Mouse (Mus musculus) lung, postnatal 10 days (tissue): ENCODE results near the gene Kcnk5.

Experiments used
- DNase-seq: peaks from one replicate; pipeline ENCODE4 v3.0.0; 2021

Gene Kcnk5

DNA sequence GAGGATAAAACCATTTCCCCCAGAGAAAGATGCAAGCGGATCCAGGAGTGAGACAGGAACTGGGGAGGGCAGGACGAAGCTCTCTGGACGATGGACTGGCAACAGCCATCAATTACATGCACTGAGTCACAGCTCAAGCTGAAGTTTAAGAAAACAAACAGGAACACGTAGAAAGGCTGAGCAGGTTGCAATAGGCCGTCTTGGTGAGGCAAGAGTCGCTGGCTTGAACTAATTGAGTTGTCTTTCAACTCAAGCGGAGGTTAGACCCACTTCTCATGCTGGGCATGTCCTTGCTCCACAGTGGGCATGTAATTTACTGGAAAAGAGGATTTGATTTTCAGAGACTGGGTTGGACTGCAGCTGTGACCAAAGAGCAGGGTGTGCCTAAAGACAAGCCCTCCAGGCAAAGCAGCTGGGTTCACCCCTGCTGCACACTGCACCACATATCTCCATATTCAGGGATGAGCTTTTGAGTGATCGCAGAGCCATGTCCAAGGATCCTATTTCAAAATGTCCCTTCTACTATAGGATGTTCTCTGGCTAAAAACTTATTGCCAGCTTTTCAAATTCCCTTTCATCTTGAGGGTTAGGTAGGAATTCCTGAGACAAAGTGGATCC, 19.6 kb upstream of the Kcnk5 start:
- DNase-seq: no peak

DNA sequence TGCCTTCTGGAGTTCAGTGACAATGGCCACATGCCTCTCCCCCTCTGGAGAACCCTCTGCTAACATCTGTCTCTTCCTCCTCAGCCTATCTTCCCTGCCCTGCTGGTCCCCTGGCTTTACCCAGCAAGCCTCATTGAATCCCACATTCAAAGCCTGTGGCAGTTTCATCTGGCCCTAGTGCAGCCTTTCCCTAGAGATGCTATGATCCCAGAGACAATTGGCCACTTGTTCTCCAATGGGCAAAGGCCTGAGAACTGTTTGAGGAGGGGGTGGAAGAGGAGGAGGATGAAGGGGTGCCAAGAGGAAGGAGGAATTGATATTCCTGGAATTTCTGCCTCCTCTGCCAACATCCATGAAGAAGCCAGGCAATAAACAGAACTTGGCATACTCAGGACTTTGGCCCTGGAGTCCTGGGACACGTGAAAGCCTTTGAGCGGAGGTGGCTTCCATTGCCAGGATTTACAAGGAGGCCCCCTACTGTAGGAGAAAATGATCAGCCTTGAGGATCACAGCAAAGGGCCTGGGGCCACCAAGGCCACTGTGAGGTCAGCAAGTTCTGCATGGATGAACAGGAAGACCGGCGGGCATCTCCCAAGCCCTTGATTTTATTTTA, 11.6 kb upstream of the Kcnk5 start:
- DNase-seq: no peak

DNA sequence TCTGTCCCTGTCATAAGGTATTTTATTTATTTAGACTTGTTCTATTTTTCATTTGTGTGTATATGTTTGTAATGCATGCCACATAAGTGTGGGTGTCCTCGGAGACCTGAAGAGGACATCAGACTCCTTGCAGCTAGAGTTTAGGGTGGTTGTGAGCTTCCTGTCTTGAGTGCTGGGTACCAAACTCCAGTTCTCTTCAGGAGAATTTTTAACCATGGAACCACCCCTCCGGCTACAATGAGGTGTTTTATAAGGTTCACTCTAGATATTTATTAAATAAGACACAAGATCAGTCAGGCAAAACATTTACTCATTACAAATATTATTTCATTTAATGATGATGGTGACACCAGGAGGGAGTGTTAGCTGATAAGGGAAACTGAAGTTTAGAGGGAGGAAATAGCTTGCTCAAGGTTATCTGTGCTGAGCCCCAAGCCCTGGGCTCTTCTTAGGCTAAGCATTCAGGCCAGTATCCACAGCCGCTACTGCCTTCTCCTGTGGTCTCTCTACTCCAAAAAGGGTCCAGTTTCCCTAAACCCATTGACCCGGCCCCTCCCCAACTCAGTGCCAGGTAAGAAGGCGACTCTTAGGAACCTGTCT, 9.6 kb upstream of the Kcnk5 start:
- no peak for DNase-seq

DNA sequence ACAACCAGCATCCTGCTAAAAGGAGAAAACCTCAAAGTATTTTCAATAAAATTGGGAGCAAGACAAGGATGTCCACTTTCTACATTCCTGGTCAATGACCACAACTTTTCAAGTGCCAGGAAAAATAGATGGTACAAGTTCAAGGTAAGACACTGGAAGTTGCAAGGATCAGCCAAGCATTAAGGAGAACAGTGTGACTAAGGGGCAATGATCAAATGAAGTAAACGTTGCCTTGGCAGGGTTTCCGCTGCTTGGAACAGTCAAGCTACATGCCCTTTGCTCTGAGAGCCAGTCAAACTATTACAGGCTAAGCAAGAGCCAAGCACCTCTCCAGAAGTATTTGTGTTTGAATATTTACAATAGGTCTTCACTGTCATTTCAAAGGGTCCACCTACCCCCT, 8.1 kb upstream of the Kcnk5 start:
- no peak for DNase-seq

DNA sequence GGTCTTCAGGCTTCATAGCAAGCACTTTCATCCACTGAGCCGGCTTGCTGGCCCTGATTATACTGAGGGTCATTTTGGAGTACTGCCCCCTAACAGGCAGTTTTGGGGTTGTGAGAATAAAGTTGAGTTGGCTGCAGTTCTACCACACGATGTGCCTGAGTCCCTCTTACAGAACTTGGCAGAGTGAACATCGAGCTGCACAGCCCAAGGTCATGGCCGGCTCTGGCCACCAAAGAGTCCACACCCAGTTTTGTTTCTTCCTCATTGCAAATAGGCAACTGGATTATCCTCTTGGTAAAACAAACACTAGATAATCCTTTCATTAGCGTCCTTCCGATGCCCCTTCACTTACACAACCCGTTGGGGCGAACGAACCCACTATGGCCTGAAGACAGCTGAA, 3.8 kb upstream of the Kcnk5 start:
- DNase-seq: no peak

DNA sequence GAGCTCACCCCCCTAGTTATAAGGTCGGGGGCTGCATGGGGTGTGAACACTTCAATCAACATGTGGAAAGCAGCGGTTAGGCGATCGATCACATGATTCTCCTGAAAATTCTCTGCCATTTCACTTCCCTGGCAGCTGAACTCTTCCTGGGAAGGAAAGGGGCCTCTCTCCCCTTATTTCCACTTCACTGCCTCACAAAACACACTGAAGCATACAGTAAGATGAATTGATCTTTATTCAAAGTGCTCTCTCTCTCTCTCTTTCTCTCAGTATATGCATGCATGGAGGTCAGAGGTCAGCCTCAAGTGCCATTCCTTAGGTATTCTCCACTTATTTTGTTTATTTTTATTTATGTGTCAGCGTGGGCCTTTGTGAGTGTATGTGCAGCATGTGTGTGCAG, 2.1 kb upstream of the Kcnk5 start:
- no peak for DNase-seq

DNA sequence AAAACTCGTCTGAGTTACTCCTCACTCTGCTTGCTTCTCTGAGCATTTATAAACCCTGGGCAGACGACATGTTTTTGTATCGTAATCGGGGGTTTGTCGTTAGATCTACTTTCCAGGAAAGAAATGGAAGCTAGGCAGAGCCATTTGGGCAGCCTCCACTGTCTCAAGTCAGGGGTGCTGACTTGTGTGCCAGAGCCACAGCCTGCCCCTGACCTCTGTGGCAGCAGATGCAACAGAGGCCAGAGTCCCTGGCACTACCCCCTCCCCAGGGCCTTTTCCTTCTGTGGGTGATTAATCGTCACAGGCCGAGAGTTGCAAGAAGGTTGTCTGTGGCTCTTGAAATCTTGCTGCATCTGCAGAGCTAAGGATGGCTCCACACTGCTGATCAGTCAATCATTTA, 987 bp upstream of the Kcnk5 start:
- no peak for DNase-seq

DNA sequence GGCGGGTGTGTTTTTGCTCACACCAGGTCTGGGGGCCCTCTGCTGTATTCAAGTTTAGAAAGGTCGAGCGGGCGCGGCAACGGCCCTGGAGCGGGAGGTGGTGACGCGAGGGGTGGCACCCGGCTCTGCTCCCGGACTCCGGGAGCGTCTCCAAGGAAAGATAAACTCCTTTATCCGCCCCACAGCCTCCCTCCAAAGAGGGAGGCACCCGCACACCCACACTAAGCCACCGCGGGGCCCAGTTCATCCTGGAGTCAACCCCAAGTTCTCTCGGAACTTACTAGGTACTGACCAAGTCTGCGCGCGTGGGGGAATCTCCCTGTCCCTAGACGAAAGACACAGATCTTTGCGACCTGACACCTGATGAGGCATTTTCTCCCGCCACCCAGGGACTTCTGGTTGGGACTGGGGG, 852 bp downstream of the Kcnk5 start:
- peak; percentile 65 for DNase-seq

DNA sequence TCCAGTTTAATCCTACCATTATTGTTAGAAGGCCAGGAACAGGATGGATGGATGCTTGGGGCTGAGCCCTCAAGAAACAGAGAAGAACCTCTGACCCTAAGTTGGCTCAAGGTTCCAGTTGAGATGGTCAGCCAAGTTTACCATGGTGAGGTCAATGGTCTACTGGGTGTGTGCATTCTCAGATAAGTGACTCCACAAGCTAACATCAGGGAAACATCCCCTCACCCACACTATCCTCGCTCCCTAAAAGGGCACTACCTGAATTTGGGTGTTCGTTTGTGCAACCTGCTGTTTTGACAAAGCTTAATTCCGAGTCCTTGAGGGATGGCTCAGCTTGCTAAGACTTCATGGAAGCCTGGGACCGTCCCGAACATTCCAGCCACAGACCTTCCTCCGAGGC, 1.3 kb downstream of the Kcnk5 start:
- DNase-seq: no peak

DNA sequence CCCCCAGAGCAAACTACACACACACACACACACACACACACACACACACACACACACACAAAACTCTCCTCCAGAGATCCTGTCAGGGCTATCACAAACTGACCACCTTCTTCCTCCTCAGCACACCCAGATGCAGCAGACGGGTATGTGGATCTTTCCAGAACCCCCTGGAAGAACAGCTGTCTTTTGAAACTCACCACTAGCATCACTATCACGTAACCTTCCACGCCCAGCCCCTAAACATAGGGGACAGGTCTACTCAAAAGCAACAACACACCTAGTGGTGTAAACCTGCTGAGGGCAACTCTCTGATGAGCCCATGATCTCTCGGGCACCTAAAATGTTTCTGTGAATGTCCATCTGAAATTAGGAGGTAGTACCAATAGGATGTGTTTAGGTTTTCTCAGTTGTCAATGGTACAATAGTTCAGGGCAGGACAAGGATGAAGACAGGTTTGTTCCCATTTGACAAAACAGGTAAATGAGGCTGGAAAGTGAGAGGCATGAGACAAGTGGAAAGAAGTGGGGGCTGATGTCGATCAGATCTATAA, 1.8 kb downstream of the Kcnk5 start:
- no peak for DNase-seq

DNA sequence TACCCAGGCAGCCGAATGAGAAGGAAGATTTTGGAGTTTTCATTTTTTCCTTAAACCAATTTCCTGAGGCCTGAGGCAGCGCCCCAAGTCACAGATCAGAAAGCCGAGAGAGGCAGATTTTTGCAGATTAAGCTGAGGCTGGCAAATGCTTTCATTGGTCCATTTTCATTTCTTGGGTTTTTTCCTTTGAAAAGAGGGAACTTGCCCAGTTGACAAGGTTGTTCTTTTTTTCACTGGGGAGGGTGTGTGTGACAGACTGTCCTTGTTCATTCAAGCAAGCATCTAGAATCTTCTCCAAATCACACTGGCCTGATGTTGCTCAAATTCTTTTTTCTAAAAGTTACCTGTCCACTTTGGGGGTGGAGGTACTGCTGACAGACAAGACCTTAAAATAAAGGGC, 2.5 kb downstream of the Kcnk5 start:
- no peak for DNase-seq

DNA sequence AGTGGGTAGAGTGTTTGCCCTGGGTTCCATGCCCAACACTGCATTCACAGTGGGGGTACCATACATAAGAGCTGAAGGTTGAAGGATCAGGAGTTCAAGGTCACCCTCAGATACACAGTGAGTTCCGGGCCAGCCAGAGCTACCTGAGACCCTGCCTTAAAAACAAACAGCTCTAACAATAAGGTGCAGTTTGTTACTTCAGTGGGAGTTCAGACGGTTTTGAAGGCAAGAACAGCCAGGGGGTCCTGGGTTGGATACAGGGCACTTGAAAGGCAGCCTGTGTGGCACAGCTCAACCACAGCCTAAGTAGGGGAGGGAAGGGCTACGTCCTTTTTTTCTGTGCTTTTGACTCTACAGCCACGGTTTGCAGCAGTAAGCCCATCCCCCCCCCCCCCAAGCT, 3.0 kb downstream of the Kcnk5 start:
- DNase-seq: no peak

DNA sequence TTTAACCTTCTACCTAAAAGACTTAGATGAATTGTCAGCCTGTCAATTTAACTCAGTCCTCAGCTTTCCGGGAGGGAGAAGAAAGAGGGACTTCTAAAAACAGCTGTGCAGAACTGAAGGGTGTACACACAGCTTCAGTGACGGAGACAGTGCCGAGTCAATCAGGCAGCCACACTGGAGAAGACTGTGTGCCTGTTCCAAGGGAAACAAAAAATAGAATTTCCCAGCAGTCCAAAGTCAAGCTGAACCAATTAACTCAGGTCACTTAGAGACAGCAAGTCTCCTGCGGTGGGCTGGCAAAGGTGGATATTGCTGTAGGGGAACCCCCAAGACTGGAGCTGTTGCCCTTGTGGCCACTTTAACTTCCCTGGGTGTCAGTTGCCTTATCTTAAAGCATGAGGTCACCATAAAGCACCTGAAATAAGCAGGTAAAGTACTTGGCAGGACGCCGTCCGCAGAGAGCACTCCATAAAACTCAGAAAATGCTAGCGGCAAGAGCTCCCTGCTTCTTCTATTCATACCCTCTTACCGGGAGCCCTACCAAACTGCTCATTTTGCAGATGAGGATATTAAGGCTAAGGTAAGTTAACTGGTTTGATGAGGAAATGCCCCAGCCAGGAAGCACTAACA, 4.0 kb downstream of the Kcnk5 start:
- DNase-seq: peak; percentile 48

DNA sequence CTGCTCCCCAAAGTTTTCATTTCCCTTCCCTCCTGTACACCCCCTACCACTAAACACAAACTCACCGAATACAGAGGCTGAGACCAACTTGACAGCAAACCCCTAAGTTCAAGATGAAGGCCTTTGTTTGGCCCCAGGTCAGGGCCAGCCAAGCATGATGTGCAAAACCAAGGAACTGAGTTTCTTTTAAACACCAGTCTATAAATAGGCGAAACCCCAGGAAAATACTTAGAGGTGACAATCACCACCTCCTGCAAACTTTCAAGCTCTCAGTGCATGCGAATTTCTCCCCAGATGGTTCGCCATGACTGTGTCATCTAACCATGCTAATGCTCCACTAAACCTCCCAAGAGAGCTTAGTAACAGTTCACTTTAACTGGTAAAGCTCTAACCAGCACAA, 5.9 kb downstream of the Kcnk5 start:
- DNase-seq: no peak

DNA sequence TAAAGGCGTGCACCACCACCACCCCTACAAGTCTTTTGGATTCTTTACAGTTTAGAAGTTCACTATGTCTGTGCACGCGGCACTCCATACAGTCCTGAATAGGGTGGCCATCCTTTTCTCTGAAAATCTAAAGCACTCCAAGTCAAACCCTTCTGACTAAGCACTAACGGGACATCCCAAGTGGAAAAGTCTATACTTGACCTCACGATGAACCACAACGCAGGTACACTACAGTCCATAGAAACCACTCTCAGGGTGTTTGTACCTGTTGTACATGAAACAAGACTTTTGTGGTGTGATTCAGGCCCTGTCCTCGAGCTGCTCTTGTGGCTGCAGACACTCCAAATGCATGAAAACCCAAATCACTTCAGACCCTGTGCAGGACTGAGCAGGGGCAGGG, 6.5 kb downstream of the Kcnk5 start:
- DNase-seq: no peak

DNA sequence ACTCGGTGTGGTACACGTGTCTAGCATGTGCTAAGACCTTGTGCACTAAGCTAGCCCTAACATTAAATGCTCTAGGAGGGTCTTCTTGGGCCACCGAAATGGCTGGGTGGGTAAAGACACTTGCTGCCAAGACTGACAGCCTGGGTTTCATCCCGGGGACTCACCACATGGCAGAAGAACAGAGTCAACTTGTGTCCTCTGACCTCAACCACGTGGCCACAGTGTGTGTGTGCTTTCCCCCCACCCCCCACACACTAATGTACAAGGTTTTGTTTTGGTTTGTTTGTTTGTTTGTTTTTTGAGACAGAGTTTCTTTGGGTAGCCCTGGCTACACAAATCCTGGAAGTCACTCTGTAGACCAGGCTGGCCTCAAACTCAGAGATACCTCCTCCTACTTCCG, 6.9 kb downstream of the Kcnk5 start:
- DNase-seq: no peak

DNA sequence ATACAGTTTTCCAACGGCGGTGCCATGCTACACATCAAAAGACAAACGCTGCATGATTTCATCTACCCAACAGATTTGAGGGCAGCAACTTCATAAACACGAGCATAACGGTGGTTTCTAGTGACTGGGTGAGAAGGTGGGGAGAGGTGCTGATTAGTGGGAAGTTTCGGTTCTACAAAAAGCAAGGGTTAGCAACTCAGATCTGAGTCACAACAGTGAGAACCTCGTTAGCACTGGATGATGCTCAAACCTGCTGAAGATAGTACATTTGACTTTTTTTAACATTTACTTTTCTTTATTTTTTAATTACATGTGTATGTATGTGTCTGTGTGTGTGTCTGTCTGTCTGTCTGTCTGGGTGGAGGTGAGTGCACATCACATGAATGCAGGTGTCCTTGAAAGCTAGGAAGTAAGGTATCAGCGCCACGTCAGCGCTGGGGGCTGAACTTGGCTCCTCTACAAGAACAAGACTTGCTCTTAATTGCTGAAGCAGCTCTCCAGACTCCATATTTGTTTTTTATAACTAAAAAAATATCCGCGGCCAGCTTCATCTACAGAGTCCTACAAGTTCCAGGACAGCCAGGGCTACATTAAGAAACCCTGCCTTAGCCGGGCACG, 7.6 kb downstream of the Kcnk5 start:
- no peak for DNase-seq

DNA sequence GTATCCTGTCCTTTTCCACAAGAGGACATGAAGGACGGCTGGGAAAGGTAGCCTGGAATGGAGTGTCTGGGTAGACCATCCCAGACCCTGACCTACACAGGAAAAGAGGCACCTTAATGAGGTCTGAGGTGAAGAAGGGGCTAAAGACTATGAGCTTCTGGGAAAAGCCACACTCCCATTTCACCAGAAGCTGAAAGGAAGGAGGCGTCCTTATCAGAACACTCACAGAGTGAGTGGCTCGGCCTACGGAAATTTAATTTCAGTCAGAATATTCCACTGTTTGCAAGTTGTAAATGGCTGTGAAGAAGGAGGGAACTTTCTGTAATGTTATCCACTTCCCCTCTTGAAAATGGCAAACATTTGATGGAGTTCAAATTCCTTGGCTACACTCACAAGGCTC, 8.7 kb downstream of the Kcnk5 start:
- no peak for DNase-seq

DNA sequence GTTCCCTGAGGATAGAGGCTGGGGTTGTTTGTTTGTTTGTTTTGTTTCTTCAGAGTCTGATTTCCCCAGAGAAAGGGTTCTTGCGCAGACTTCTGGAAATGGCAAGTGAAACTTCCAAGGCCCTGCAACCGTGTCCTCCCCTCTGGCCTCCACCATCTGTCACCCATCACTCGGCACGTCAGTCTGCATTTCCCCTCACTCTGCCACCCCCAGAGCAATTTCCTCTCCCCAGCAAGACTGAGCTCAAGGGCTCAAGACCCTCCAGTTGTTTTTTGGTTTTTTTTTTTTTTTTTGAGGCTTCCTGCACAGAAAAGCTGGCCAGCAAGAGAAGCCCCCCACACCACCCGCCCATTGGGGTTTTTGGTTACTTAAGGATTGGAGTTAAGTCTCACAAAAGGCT, 9.1 kb downstream of the Kcnk5 start:
- peak; percentile 64 for DNase-seq

DNA sequence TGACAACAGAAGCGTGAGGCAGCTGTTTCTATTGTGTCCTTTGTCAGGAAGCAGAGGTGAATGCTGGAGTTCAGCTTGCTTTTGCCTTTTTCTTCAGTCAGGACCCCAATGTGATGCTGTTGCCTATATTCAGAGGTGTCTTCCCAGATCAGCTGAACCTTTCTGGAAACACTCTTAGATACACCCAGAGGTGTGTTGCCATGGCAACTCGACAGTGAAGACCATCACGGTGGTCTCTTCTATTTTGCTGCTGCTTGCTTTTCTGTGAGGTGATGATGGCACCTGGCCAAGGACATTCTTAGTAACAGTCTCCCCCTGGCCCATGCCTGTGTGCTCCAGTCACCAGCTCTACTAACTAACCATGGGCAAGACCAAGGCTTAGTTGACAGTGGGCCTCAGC, 9.8 kb downstream of the Kcnk5 start:
- DNase-seq: no peak

DNA sequence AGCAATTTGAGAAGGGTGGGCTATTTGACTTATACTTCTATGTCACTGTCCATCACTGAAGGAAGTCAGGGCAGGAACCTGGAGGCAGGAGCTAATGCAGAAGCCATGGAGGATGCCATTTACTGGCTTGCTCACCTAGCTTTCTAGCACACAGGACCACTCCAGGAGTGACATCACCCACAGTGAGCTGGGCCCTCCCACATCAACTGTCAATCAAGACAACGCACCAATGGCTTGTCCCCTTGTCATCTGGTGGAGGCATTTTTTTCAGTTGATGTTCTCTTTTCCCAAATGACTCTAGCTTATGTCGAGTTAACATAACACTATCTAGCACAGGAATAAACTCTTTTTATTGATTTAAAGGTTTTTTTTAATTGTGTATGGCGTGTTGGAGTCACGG, 12.4 kb downstream of the Kcnk5 start:
- DNase-seq: no peak

DNA sequence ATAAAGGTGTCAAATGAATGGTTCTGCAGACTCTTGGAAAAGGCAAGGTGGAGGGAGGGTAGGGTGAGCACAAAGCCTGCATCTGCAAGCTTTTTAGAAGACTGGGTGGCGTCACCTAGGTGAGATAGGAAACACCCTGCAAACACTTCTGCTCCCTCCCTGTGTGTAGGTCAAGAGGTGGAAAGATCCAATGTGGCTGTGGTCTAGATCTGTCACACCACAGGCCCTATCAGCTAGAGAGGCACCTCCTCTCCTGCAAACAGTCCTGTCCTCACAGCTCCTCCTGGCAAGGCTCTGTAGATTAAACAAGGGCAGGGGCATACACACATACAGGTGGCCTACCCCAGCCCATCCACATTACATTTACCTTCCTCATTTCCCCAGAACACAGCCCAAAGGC, 13.1 kb downstream of the Kcnk5 start:
- DNase-seq: no peak

DNA sequence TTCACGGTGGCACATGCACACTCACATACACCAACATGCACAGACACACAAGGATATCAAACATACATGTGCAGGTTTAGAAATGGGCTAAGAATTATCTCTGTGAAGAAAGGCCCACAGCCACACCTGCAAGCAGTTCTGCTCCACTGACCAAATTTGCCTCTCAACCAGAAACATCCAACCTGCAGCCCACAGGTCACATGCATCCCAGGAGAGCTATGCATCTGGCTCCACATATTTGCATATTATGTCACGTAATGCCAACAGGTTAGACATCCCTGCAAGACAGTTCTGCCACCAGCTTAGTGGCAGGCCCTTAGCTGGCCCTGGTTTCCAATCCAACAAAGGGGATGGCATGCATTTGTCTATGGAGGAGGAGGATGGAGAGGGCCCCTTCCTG, 13.6 kb downstream of the Kcnk5 start:
- DNase-seq: no peak

DNA sequence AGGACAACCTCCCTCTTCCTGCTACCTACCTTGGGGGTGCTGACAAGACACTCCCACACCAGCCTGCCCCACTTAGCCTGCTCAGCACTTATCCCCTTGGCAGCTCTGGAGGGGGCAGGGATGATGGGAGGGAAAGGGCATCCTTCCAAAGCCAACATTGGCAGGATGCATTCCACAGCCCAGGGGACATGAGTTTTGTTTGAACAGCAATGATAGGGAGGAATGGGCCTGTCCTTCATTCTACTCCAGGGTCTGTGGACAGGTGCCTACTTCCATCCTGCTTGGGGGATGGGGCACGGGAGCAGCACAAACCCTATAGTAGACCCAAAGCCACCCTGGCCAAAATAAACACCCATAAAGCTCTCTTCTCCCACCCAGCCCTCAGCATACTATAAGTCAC, 16.2 kb downstream of the Kcnk5 start:
- DNase-seq: peak; percentile 57
